Mouse (Mus musculus): Measurements from ENCODE around the gene Lrp11.

DNA sequence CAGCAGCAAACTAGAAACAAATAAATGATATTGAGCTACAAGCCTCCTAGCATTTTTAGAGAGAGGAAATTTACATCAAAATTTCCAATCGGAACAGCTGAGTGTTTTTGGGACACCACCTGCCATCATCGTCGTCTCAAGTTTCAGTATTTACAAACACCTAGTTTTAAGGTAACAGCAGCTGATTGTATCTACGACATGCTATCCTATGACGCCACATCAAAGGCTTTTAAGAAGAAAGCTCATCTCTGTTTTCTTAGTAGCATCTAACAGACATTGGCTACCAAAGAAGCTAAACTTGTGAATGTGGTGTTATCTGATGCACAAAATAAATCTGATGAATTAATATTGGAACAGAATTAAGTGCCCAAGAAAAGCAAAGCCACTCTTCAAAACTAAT lies 40.7 kb downstream of the Lrp11 start:
- TF ChIP-seq CTCF (IDR thresholded peaks at IDR 0.05; ENCODE audit: borderline replicate concordance, extremely low read depth, insufficient read depth, insufficient read length) (no peak), POLR2A (IDR thresholded peaks at IDR 0.05; ENCODE audit: borderline replicate concordance, extremely low read depth, insufficient read depth, insufficient read length, poor library complexity, severe bottlenecking) (no peak)

Data from brain, embryonic 14.5 days (tissue).